Mouse (Mus musculus) hindbrain, embryonic 10.5 days (tissue): ENCODE measurements around the gene Fbxl19. TPM values are rescaled to one million over a fixed set of nuclear protein-coding genes. Genes with fewer than 3 reads are reported as not detected.
A peak's percentile ranks its signal among the peaks of the same experiment; 100 is the strongest.

ENCODE experiments used
- DNase-seq: peaks from one replicate; pipeline ENCODE4 v3.0.0-alpha.2; 2017; ENCODE audit warnings: low spot score
- H3K27ac ChIP-seq: fragments of 300-500 bp; sonication (generic); 2 replicates; pipeline ENCODE4 v1.5.1; 2016; ENCODE audit warnings: mild to moderate bottlenecking, moderate library complexity
- H3K27me3 ChIP-seq: fragments of 300-500 bp; sonication (generic); 2 replicates; pipeline ENCODE4 v1.6.1; 2016; ENCODE audit warnings: mild to moderate bottlenecking; ENCODE audit not compliant: poor library complexity, insufficient read depth, severe bottlenecking
- H3K36me3 ChIP-seq: fragments of 300-500 bp; sonication (generic); 2 replicates; pipeline ENCODE4 v1.6.1; 2016; ENCODE audit warnings: mild to moderate bottlenecking, moderate library complexity
- H3K4me1 ChIP-seq: fragments of 300-500 bp; sonication (generic); replicated peaks from 2 replicates; pipeline ENCODE4 v1.6.1; 2016; ENCODE audit warnings: mild to moderate bottlenecking
- H3K4me3 ChIP-seq: fragments of 300-500 bp; sonication (generic); 2 replicates; pipeline ENCODE4 v1.5.1; 2016; ENCODE audit warnings: mild to moderate bottlenecking, moderate library complexity
- H3K9me3 ChIP-seq: fragments of 300-500 bp; sonication (generic); 2 replicates; pipeline ENCODE4 v1.6.1; 2016; ENCODE audit warnings: mild to moderate bottlenecking, moderate library complexity
- WGBS: fragments of 180-500 bp; shearing (Covaris S2); methylation state at CpG from one replicate; pipeline ENCODE4 v1.1.7; 2016; 5-methylcytosine and 5-hydroxymethylcytosine counted together
- microRNA counts: library from miRNA; unstranded; fragments of <30 nt; microRNA quantifications from one replicate; lab custom pipeline; 2017
- polyA plus RNA-seq: library from polyadenylated mRNA; unstranded; fragments of >200 nt; fragmentation: Nextera tagmentation; extraction: Ambion mirVana; gene quantifications from 2 replicates; pipeline ENCODE4 v1.2.1, GENCODE M21; 2016

Gene Fbxl19
- polyA plus RNA-seq, 1 experiment from 2014 or later: 8.9 TPM

- no peak overlapping the region for H3K4me3 ChIP-seq
- 70% methylated on average over 7 of the region's 7 CpGs for WGBS
- peaks cover 20% of the 10 kb centered on the region for H3K4me1 ChIP-seq
- peaks cover 36% of the 10 kb centered on the region for H3K36me3 ChIP-seq
- H3K27ac ChIP-seq: no peak overlapping the region
- DNase-seq: no peak
- no peaks in the 10 kb centered on the region for H3K9me3 ChIP-seq
- H3K27me3 ChIP-seq: no peaks in the 10 kb centered on the region
These were observed 72.7 kb downstream of the Fbxl19 start for GRCm38 (mm10) chr7:127817053-127817452.

- no peak overlapping the region for H3K4me3 ChIP-seq
These were observed 73.4 kb downstream of the Fbxl19 start for GRCm38 (mm10) chr7:127817776-127818175.

More at GRCm38 (mm10) chr7:127817776-127818175, 73.4 kb downstream of the Fbxl19 start:
- Histone ChIP-seq H3K36me3 (peaks cover 29% of the 10 kb centered on the region), H3K9me3 (no peaks in the 10 kb centered on the region), H3K27ac (no peak overlapping the region), H3K27me3 (no peaks in the 10 kb centered on the region), H3K4me1 (peaks cover 23% of the 10 kb centered on the region)
- DNase-seq: no peak
- 95% methylated on average over 5 of the region's 5 CpGs for WGBS

MicroRNAs encoded within 50 kb of the gene (microRNA counts, 519-probe panel; counts per million panel counts)
- microRNA mmu-miR-762 (lab: Ali Mortazavi, UCI): 1,255 counts per million, percentile 77 among the panel's probes with 10 or more counts

Other genes starting within 250 kb of the Fbxl19 start
- gene Srcap, start 232.6 kb upstream of the Fbxl19 start, polyA plus RNA-seq: 54.9 and 71.4 TPM in 2 replicates
- gene Gm42715, start 225.0 kb upstream of the Fbxl19 start, polyA plus RNA-seq: 16.5 and 18.1 TPM in 2 replicates
- 7.9 and 13.7 TPM in 2 replicates for gene Tmem265, start 183.2 kb upstream of the Fbxl19 start, polyA plus RNA-seq
- gene Phkg2, start 171.2 kb upstream of the Fbxl19 start, polyA plus RNA-seq: 47.0 and 54.1 TPM in 2 replicates
- gene Ccdc189, start 155.9 kb upstream of the Fbxl19 start, polyA plus RNA-seq: 15.7 and 16.5 TPM in 2 replicates
- 57.8 and 58.8 TPM in 2 replicates for gene Rnf40, start 155.8 kb upstream of the Fbxl19 start, polyA plus RNA-seq
- gene Zfp629, start 128.7 kb upstream of the Fbxl19 start, polyA plus RNA-seq: 34.5 and 36.7 TPM in 2 replicates
- gene Bcl7c, start 35.6 kb upstream of the Fbxl19 start, polyA plus RNA-seq: 55.9 and 56.6 TPM in 2 replicates
- gene Ctf1, start 31.8 kb upstream of the Fbxl19 start, polyA plus RNA-seq: 5.1 and 5.8 TPM in 2 replicates
- gene Ctf2, start 12.4 kb upstream of the Fbxl19 start, polyA plus RNA-seq: 0.26 and 0.37 TPM in 2 replicates
- gene Orai3, start 25.3 kb downstream of the Fbxl19 start, polyA plus RNA-seq: 10.3 and 11.9 TPM in 2 replicates
- gene Setd1a, start 32.1 kb downstream of the Fbxl19 start, polyA plus RNA-seq: 16.5 and 18.7 TPM in 2 replicates
- gene Gm49388, start 41.1 kb downstream of the Fbxl19 start, polyA plus RNA-seq: not detected in 2 replicates
- gene Hsd3b7, start 56.1 kb downstream of the Fbxl19 start, polyA plus RNA-seq: 7.4 and 7.8 TPM in 2 replicates
- 15.2 and 21.6 TPM in 2 replicates for gene Stx4a, start 79.8 kb downstream of the Fbxl19 start, polyA plus RNA-seq
- 5.0 and 8.5 TPM in 2 replicates for gene Stx1b, start 80.0 kb downstream of the Fbxl19 start, polyA plus RNA-seq
- gene Zfp646, start 131.7 kb downstream of the Fbxl19 start, polyA plus RNA-seq: 19.0 and 19.2 TPM in 2 replicates
- 41.4 and 42.3 TPM in 2 replicates for gene Zfp668, start 132.3 kb downstream of the Fbxl19 start, polyA plus RNA-seq
- 0.51 and 1.1 TPM in 2 replicates for gene Prss53, start 146.4 kb downstream of the Fbxl19 start, polyA plus RNA-seq
- gene Gm21974, start 150.9 kb downstream of the Fbxl19 start, polyA plus RNA-seq: not detected in 2 replicates
- gene Vkorc1, start 151.1 kb downstream of the Fbxl19 start, polyA plus RNA-seq: 49.7 and 54.7 TPM in 2 replicates
- gene Bckdk, start 159.5 kb downstream of the Fbxl19 start, polyA plus RNA-seq: 115 and 123 TPM in 2 replicates
- 50.4 TPM in 2 replicates for gene Kat8, start 168.0 kb downstream of the Fbxl19 start, polyA plus RNA-seq
- gene Prss8, start 185.6 kb downstream of the Fbxl19 start, polyA plus RNA-seq: 5.3 and 9.7 TPM in 2 replicates
- gene Prss36, start 202.2 kb downstream of the Fbxl19 start, polyA plus RNA-seq: 10.4 and 11.6 TPM in 2 replicates
- 328 and 333 TPM in 2 replicates for gene Fus, start 222.9 kb downstream of the Fbxl19 start, polyA plus RNA-seq
- 9.5 and 12.4 TPM in 2 replicates for gene Pycard, start 249.3 kb downstream of the Fbxl19 start, polyA plus RNA-seq